Mouse (Mus musculus): ENCODE measurements around the gene Duxf3. TPM values are rescaled to one million over a fixed set of nuclear protein-coding genes. Genes with fewer than 3 reads are reported as not detected.

Duxf3 gene
- polyA plus RNA-seq (2021; fragmentation: Nextera tagmentation) = not detected in 2 replicates
- long read RNA-seq, experiment 1 = 0 reads
- long read RNA-seq, experiment 2 = 0 reads

GRCm38 (mm10) chr10:58232641-58232969 is at the start of gene Duxf3:
Gene Duxf3 (minus strand): TSS chr10:58232675.

DNA sequence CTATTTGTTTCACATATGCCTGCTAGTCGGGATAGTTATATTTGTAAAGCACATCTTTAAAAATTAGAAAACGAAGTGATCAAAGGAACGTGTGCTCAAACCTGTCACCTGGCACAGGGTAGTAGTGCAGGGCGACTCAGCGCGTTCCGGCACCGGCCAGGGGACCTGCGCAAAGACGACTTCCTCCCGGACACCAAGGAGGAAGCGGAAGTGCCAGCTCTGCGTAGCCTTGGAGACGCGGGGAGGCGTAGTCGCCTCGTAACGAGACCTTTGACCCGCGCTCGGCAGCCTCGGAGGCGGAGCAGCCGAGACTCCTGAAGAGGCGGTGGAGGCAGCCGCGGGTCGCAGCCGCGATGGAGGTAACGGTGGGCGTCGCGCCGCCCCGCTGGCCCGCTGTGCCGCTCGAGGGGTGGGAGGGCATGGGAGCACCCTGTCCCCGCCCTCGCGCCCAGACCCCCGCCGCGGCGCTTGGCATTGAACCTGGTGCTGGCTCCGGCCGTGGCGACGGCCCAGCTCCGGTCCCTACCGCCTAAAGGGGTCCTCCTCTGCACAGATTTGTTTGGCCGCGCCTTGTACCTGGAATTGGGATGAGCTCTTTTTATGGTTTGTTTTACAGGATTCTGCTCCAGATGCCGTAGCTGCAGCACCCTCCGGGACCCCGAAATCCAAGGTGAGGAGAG is 22.9 kb upstream of the Duxf3 start, which contains the start of gene Gcc2:
Gcc2 (plus strand) TSS at position 285 of the 680 bp plus-strand sequence.

DNA sequence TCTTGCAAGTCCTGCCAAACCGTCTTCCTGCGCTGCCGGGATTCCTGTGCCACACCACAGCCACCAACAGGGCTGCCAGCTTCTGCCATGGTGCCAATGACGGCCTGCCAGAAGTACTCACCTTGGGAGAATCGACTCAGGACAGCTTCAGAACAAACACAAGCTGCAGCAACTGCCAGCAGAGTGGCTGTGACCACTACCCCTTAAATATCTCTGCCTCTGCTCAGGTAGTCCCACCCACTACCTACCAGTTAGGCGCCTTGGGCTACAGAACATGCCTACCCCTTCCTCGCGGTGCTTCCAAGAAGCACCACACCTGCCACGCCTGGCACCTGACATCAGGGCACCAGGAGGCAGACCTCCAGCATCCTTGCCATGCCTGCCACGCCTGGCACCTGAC is 4.1 kb upstream of the Duxf3 start, which contains the start of gene Gm4981:
Gm4981 (minus strand) TSS at position 89 of the 400 bp plus-strand sequence.

DNA sequence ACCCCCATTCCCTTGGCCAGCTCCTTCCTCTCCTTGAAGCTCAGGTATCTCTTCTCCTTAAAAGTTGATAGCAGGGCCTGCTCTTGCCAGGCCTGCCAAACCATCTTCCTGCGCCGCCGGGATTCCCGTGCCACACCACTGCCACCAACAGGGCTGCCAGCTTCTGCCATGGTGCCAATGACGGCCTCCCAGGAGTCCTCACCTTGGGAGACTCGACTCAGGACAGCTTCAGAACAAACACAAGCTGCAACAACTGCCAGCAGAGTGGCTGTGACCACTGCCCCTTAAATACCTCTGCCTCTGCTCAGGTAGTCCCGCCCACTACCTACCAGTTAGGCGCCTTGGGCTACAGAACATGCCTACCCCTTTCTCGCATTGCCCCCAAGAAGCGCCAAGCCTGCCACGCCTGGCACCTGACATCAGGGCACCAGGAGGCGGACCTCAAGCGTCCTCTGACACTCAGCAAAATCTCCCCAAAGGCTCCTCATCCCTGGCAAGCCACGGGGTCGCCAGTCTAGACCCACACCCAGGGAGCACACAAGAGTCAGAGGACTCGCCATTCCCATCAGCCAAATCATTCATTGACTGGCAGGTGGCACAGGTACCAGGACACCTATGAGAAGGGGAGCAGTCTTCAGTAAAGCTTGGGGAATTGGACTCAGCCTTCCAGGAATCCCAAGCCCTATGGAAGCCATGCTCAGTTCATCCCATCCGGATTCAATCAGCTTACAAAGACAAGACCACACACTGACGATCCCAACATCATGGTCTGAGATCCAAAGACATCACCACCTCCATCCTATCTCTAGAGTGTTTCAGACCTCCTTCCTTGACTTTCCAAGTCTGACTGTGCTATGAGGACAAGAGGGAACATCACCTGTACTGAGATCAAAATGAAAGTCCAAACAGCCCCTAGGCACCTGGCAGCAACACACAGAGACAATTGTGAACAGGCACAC is 7.4 kb downstream of the Duxf3 start, which contains the start of gene AW822073:
AW822073 (minus strand) TSS at position 104 of the 959 bp plus-strand sequence.

Other genes starting within 250 kb of the Duxf3 start
- gene AW822073, start 7.7 kb downstream of the Duxf3 start, polyA plus RNA-seq (2021; fragmentation: Nextera tagmentation) = not detected in 2 replicates
- gene Gm4981, start 4.0 kb upstream of the Duxf3 start, polyA plus RNA-seq (2021; fragmentation: Nextera tagmentation) = not detected in 2 replicates
- gene Gcc2, start 22.8 kb upstream of the Duxf3 start, polyA plus RNA-seq (2021; fragmentation: Nextera tagmentation) = 170 and 208 TPM in 2 replicates
- gene Lims1, start 90.8 kb upstream of the Duxf3 start, polyA plus RNA-seq (2021; fragmentation: Nextera tagmentation) = 43.6 and 43.7 TPM in 2 replicates
- 13.5 and 14.2 TPM in 2 replicates for gene Ranbp2, start 214.2 kb upstream of the Duxf3 start, polyA plus RNA-seq (2021; fragmentation: Nextera tagmentation)

Data from layer of hippocampus, adult 6 months (tissue).